Mouse (Mus musculus) CD4-positive, CD25-positive, alpha-beta regulatory T cell, adult 9 weeks (primary cell): ENCODE data around the gene Mob1b. TPM values are rescaled to one million over a fixed set of nuclear protein-coding genes. Genes with fewer than 3 reads are reported as not detected.

Experiments used
- polyA plus RNA-seq: library from polyadenylated mRNA; unstranded; fragments of 100-300 nt; shearing (Covaris generic); gene quantifications from one replicate; pipeline ENCODE4 v1.2.1, GENCODE M21; 2017

The Mob1b gene
- 7.5 TPM for polyA plus RNA-seq

DNA sequence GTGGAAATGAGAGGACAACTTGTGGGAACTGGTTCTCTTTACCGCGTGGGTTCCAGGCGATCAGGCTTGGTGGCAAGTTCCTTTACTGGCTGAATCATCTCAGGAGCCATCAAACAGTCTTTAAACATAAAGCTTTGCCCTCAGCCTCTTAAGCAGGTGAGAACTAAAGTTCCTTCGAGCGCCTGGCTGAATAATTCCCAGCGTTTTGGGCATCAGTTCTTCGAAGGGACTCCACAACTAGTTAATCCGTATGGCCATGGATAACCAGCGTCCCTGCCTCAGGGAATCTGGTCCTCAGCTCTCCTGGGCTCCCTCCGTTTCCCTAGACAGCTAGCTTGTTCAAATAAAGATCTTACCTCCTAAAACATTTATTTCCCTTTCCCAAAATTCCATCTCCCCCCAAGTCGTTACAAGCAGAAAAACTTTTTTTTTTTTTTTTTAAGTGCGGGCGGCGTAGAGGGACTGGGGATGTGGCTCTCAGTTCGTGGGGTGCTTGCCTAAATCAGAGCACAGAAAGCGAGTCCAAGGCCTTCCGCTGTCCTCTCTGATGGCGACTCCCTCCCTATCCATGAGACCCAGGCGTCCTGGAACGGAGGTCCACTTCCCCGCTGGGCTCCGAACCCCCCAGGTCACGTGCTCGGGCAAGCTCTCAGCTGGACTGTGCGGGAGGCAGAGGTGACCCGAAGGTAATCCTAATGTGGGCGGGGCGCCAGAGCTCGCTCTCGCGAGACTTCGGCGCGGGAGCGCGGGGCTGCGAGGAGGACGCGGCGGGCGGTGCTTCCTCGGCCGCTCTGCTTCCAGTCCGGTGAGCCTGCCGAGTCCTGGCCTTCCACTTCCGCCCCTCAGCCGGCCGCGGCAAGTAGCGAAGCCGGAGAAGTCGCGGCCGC, at the start of gene Mob1b:
Mob1b (plus strand) TSS at position 740 of the 887 bp plus-strand sequence.

DNA sequence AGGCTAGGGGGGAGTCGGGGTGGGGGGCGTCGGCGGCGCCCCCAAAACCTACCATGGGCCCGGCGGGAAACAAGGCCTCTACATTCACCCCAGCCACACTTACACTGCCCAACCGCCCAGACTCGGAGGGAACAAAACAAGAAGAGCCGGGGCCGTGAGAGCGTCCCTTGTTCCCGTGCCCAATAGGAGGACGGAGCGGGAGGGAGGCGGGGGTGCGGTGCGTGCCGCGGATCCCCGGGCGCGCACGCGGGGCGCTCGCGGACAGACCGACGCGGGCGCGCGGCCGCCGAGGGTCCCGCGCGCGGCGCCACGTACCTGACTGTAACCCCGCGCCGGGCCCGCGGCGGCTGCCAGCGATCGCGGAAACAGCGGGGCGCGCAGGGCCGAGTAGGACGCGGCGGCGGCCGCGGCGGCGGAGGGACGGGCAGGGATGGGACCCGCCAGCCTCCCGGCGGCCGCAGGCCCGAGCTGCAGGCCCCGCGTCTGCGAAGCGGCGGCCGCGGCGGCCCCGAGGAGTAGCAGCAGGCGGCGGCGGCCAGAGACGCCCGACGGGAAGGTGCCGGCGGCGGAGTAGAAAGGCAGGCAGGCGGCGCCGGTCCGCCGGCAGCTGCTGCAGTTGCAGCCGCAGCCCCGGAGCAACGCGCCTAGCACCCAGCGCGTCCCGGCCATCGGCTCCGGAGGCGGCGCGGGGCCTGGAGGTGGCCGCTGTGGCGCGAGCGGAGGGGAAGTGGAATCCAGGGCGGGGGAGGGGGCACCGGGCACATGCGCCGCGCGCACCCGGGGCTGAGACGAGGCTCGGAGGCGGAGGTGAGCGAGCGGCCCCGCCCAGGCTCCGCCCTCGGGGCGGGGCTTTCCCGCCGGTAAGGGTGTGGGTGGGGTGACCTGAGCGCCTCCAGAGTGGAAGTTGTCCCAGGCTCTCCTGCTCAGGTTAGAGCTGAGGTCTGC, 44.9 kb upstream of the Mob1b start, which contains the start of gene Grsf1:
Grsf1 (minus strand) TSS at position 729 of the 945 bp plus-strand sequence.

DNA sequence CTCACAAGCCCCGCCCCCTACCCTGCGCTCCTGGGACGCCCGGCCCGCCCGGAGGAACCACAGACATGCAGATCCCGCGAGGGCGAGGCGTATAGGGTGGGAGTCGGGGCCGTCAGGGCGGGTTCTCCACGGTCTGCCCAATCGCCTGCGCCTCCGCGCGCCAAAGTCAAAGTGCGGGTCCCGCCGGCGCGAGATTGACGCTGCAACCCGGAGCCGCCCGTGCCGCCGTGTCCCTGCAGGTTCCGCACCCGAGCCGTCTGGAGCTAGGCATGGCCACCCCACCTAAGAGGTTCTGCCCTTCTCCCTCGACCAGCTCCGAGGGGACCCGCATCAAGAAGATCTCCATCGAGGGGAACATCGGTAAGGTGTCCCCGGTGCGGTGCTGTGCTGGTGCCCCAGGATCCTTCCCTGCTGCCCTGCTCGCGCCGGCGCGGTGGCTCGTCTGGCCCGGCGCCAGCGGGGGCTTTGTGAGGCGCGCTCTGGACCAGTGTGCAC, 44.4 kb downstream of the Mob1b start, which contains the start of gene Dck:
Dck (plus strand) TSS at position 10 of the 495 bp plus-strand sequence.

Other genes with a start within 250 kb of the Mob1b start
- not detected for gene Enam, start 232.9 kb upstream of the Mob1b start, polyA plus RNA-seq
- 2.7 TPM for gene Jchain, start 193.0 kb upstream of the Mob1b start, polyA plus RNA-seq
- gene Utp3, start 166.4 kb upstream of the Mob1b start, polyA plus RNA-seq, result 116 TPM
- gene Rufy3, start 155.8 kb upstream of the Mob1b start, polyA plus RNA-seq, result 0.93 TPM
- gene Grsf1, start 44.7 kb upstream of the Mob1b start, polyA plus RNA-seq, result 3.1 TPM
- 71.1 TPM for gene Dck, start 44.1 kb downstream of the Mob1b start, polyA plus RNA-seq
- 0.09 TPM for gene Slc4a4, start 166.0 kb downstream of the Mob1b start, polyA plus RNA-seq